Mouse (Mus musculus) neural tube, embryonic 11.5 days (tissue): ENCODE data around the gene Ptprn. TPM values are rescaled to one million over a fixed set of nuclear protein-coding genes. Genes with fewer than 3 reads are reported as not detected.

ENCODE experiments used
- ATAC-seq: fragments of 200-750 bp; cut with Nextera tagmentation; 2 replicates; pipeline ENCODE4 v1.8.0; 2017; ENCODE audit warnings: moderate number of reproducible peaks, mild to moderate bottlenecking, moderate TSS enrichment, moderate library complexity; ENCODE audit not compliant: insufficient read depth, low FRiP score, low TSS enrichment
- DNase-seq: peaks from one replicate; pipeline ENCODE4 v3.0.0-alpha.2; 2015; ENCODE audit warnings: low spot score
- H3K27ac ChIP-seq: fragments of 300-500 bp; sonication (generic); 2 replicates; pipeline ENCODE4 v1.5.1; 2014; ENCODE audit warnings: low read depth, mild to moderate bottlenecking, low read length
- H3K27me3 ChIP-seq: fragments of 300-500 bp; sonication (generic); 2 replicates; pipeline ENCODE4 v1.6.1; 2014; ENCODE audit warnings: mild to moderate bottlenecking, low read length, mixed read lengths; ENCODE audit not compliant: control insufficient read depth, insufficient read depth
- H3K36me3 ChIP-seq: fragments of 300-500 bp; sonication (generic); 2 replicates; pipeline ENCODE4 v1.6.1; 2014; ENCODE audit warnings: mild to moderate bottlenecking, low read length, moderate library complexity, mixed read lengths; ENCODE audit not compliant: control insufficient read depth, insufficient read depth
- H3K4me1 ChIP-seq: fragments of 300-500 bp; sonication (generic); 2 replicates; pipeline ENCODE4 v1.6.1; 2014; ENCODE audit warnings: low read length, mixed read lengths; ENCODE audit not compliant: control insufficient read depth, insufficient read depth
- H3K4me2 ChIP-seq: fragments of 300-500 bp; sonication (generic); 2 replicates; pipeline ENCODE4 v1.6.1; 2014; ENCODE audit warnings: low read depth, mild to moderate bottlenecking, moderate library complexity
- H3K4me3 ChIP-seq: fragments of 300-500 bp; sonication (generic); 2 replicates; pipeline ENCODE4 v1.5.1; 2014; ENCODE audit warnings: low read depth, low read length
- H3K9ac ChIP-seq: fragments of 300-500 bp; sonication (generic); 2 replicates; pipeline ENCODE4 v1.6.1; 2014; ENCODE audit warnings: mild to moderate bottlenecking, low read length
- H3K9me3 ChIP-seq: fragments of 300-500 bp; sonication (generic); 2 replicates; pipeline ENCODE4 v1.6.1; 2016; ENCODE audit warnings: low read length; ENCODE audit not compliant: control insufficient read depth
- WGBS: fragments of 180-500 bp; shearing (Covaris S2); extraction: QIAGEN DNeasy Blood & Tissue Kit; methylation state at CpG from one replicate; pipeline ENCODE4 v1.1.7; 2014; 5-methylcytosine and 5-hydroxymethylcytosine counted together
- polyA plus RNA-seq: library from polyadenylated mRNA; unstranded; fragments of >200 nt; fragmentation: Nextera tagmentation; extraction: Ambion mirVana; gene quantifications from 2 replicates; pipeline ENCODE4 v1.2.1, GENCODE M21; 2014

The Ptprn gene
- polyA plus RNA-seq, 1 experiment from 2014 or later = 6.0 TPM

- DNase-seq (no peak), ATAC-seq (peak; percentile 18; the same call in 1 of the 2 replicates)
- peak overlapping the region; percentile 42 for H3K27ac ChIP-seq
- no peak overlapping the region for H3K4me3 ChIP-seq
- peaks cover 11% of the 10 kb centered on the region for H3K4me1 ChIP-seq
- H3K27me3 ChIP-seq = no peaks in the 10 kb centered on the region
- WGBS = 47% methylated on average over 8 of the region's 8 CpGs
- H3K9ac ChIP-seq = no peak overlapping the region
- H3K9me3 ChIP-seq = no peaks in the 10 kb centered on the region
- no peak overlapping the region; the same call in 1 of the 2 replicates for H3K4me2 ChIP-seq
- H3K36me3 ChIP-seq = no peaks in the 10 kb centered on the region
Measured at GRCm38 (mm10) chr1:75289888-75290431, 25.7 kb upstream of the Ptprn start.

GRCm38 (mm10) chr1:75289376-75289775 lies 25.1 kb upstream of the Ptprn start:
- 5% methylated on average over 7 of the region's 7 CpGs for WGBS
- H3K4me2 ChIP-seq = no peak overlapping the region; the same call in 1 of the 2 replicates
- H3K36me3 ChIP-seq = no peaks in the 10 kb centered on the region
- ATAC-seq (peak; percentile 96), DNase-seq (peak; percentile 87)
- no peaks in the 10 kb centered on the region for H3K9me3 ChIP-seq
- H3K9ac ChIP-seq = no peak overlapping the region
- H3K4me3 ChIP-seq = no peak overlapping the region
- no peaks in the 10 kb centered on the region for H3K27me3 ChIP-seq
- peaks cover 11% of the 10 kb centered on the region for H3K4me1 ChIP-seq
- peak overlapping the region; percentile 51 for H3K27ac ChIP-seq

DNA sequence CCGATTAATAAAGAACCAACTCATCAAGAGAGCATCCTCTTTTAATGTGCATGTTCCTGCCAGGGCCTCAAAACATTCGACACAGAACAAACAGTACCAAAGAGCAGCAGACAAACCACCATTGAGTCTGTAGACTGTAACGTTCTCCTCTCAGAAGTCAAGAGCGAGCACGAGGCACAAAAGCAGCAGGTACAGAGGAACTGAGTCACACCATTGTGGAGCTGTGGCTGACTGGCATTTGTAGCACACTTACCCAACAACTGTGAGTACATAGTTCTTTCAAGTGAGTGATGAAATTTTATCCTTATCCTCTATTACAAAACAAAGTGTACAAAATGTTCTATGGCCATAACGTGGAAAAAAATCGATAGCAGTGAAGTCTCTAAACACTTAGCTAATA lies 20.6 kb upstream of the Ptprn start:
- H3K27ac ChIP-seq = no peak overlapping the region
- H3K36me3 ChIP-seq = no peaks in the 10 kb centered on the region
- no peak overlapping the region for H3K4me2 ChIP-seq
- 89% methylated on average over 7 of the region's 7 CpGs for WGBS
- no peaks in the 10 kb centered on the region for H3K9me3 ChIP-seq
- no peak overlapping the region for H3K9ac ChIP-seq
- H3K4me3 ChIP-seq = no peak overlapping the region
- no peaks in the 10 kb centered on the region for H3K27me3 ChIP-seq
- DNase-seq = no peak
- ATAC-seq = no peak
- peaks cover 4% of the 10 kb centered on the region for H3K4me1 ChIP-seq

- Histone ChIP-seq H3K27me3 (peaks cover 6% of the 10 kb centered on the region; the same call in 1 of the 2 replicates), H3K4me1 (no peaks in the 10 kb centered on the region), H3K4me3 (no peak overlapping the region), H3K36me3 (no peaks in the 10 kb centered on the region), H3K9ac (no peak overlapping the region), H3K27ac (no peak overlapping the region), H3K4me2 (no peak overlapping the region), H3K9me3 (no peaks in the 10 kb centered on the region)
- DNase-seq (no peak), ATAC-seq (no peak)
- WGBS = 81% methylated on average over 5 of the region's 5 CpGs
Measured at GRCm38 (mm10) chr1:75283017-75283416, 18.7 kb upstream of the Ptprn start.

- H3K4me1 ChIP-seq = no peaks in the 10 kb centered on the region
- H3K4me2 ChIP-seq = peak within 1 kb of the TSS; percentile 17
- no peaks in the 10 kb centered on the region for H3K36me3 ChIP-seq
- no peak within 1 kb of the TSS for H3K27ac ChIP-seq
- H3K9me3 ChIP-seq = no peaks in the 10 kb centered on the region
- ATAC-seq (no peak), DNase-seq (peak; percentile 10)
- H3K4me3 ChIP-seq = peak within 1 kb of the TSS; percentile 24
- peaks cover 11% of the 10 kb centered on the region for H3K27me3 ChIP-seq
- peak within 1 kb of the TSS; percentile 7; the same call in 1 of the 2 replicates for H3K9ac ChIP-seq
- WGBS = 8% methylated on average over 13 of the region's 13 CpGs
Measured at GRCm38 (mm10) chr1:75278228-75278627, 13.9 kb upstream of the Ptprn start, which contains the start of gene Resp18. Gene Resp18, minus strand, starts transcription at chr1:75278415.

- 3% methylated on average over 21 of the region's 23 CpGs for whole genome bisulfite sequencing
- peak; percentile 69 for DNase-seq
- peak overlapping the region; percentile 24 for H3K4me3 ChIP-seq
- H3K9ac ChIP-seq = peak overlapping the region; percentile 7; the same call in 1 of the 2 replicates
- H3K4me2 ChIP-seq = peak overlapping the region; percentile 17
- no peak overlapping the region for H3K27ac ChIP-seq
- peaks cover 11% of the 10 kb centered on the region for H3K27me3 ChIP-seq
- H3K9me3 ChIP-seq = no peaks in the 10 kb centered on the region
- H3K36me3 ChIP-seq = no peaks in the 10 kb centered on the region
- no peaks in the 10 kb centered on the region for H3K4me1 ChIP-seq
- no peak for ATAC-seq
Measured at GRCm38 (mm10) chr1:75277195-75278188, 13.2 kb upstream of the Ptprn start.

DNA sequence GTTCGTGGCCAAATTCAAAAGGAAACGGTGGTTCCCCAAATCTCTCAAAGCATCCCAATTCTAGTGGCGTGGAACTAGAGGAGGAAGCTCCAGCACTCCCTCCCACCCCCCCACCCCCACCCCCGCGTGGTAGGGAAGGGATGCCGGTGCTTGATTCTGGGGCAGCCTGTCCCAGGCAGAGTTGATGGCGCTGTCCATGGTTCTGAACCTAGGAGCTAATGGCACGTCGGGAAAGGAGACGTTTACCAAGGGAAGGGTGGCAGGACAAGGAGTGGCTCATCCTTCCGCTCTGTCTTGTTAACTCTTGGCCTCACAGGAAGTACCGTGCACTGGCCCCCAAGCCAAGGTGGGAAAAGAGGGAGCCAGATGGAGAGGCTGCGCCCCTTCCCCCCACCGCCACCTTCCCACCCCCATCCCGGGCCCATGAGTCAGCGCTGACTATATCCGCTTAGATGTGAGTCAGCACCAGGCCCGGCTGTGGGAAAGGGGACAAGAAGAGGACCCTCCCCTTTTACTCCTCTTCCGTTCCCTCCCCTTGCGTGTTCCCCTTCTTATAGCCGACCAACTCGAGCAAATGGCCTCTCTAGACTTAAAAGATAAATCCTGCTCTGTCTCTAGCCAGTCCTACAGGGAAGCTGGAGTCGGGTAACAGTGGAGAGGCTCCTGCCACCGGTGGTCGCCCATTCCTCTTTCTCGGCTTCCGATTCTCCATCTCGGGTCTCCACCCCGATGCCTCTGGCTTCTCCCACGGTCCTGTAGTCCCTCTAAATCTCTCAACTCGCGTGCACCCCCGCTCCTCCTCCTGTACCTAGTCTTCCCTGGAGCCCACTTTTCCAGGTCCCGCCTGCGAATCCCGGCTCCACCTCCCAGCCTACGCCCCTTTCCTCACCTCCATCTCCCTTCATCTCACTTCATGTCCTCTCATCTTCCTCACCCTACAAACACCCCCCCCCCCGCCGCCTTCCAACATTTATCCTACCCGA lies 1.0 kb downstream of the Ptprn start:
- peak overlapping the region; percentile 53 for H3K4me2 ChIP-seq
- H3K9me3 ChIP-seq = no peaks in the 10 kb centered on the region
- H3K4me3 ChIP-seq = peak overlapping the region; percentile 38
- peak overlapping the region; percentile 41; the same call in 1 of the 2 replicates for H3K9ac ChIP-seq
- DNase-seq (peak; percentile 72), ATAC-seq (no peak)
- peaks cover 4% of the 10 kb centered on the region; the same call in 1 of the 2 replicates for H3K4me1 ChIP-seq
- no peak overlapping the region for H3K27ac ChIP-seq
- no peaks in the 10 kb centered on the region for H3K36me3 ChIP-seq
- H3K27me3 ChIP-seq = peaks cover 32% of the 10 kb centered on the region
- 1% methylated on average over 39 of the region's 40 CpGs for WGBS

DNA sequence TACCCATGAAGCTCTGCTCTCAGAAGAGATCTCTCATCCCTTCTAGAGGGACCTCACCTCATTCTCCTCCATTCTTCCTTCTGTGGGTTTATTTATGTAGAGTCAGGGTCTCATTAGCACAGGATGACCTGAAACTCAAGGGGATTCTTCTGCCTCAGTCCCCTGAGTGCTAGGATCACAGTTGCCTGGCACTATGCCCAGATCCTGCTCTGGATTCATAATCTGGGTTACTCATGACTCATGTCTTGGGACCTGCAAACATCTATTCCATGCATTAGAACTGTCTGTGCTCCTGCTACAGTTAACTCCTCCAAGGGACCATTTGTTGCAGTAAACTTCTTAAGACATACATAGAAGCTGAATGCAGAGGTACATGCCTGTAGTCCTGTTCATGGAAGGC lies 3.0 kb downstream of the Ptprn start:
- Histone ChIP-seq H3K27ac (no peak overlapping the region), H3K27me3 (peaks cover 32% of the 10 kb centered on the region), H3K4me1 (peaks cover 4% of the 10 kb centered on the region; the same call in 1 of the 2 replicates), H3K9me3 (no peaks in the 10 kb centered on the region), H3K9ac (no peak overlapping the region), H3K4me3 (no peak overlapping the region), H3K4me2 (no peak overlapping the region), H3K36me3 (no peaks in the 10 kb centered on the region)
- no peak for ATAC-seq
- no peak for DNase-seq
